23 mouse cellular contexts compared by ENCODE assay signal in genomic region chr6:15130142-15130541, GRCm38 (mm10).
DNase-seq lines count a peak whose midpoint lies in the region; ATAC-seq and TF ChIP-seq lines count a peak whose summit lies in the region.
"Had no signal": no experiment of that assay in that cellular context is flagged by ENCODE, and none has a peak within 500 bp of the region (broad histone marks: within the 10 kb centered on the region; RNA-seq: fewer than 3 reads in every experiment).

No protein-coding gene starts in this region.

- no peak overlapping the region for H3K4me2 ChIP-seq in limb, embryonic 14.5 days (replicated peaks; ENCODE audit: low read depth, low read length, severe bottlenecking)
- H3K4me2 ChIP-seq: embryonic facial prominence, embryonic 12.5 days; forebrain, embryonic 13.5 days; forebrain, embryonic 15.5 days had no signal

- no peaks in the 10 kb centered on the region for H3K27me3 ChIP-seq in limb, embryonic 14.5 days (ENCODE audit: control insufficient read depth, insufficient read depth, low read length)
- H3K27me3 ChIP-seq: CH12.LX; embryonic facial prominence, embryonic 12.5 days; forebrain, embryonic 13.5 days; forebrain, embryonic 15.5 days had no signal

- no peaks in the 10 kb centered on the region for H3K36me3 ChIP-seq in limb, embryonic 14.5 days (ENCODE audit: control insufficient read depth, insufficient read depth, low read length)
- H3K36me3 ChIP-seq: embryonic facial prominence, embryonic 10.5 days; embryonic facial prominence, embryonic 12.5 days; forebrain, embryonic 15.5 days; G1E had no signal

- no peak for TF ChIP-seq POLR2A in limb, embryonic 14.5 days (IDR thresholded peaks at IDR 0.05; ENCODE audit: borderline replicate concordance, extremely low read depth, insufficient read depth, insufficient read length)

- WGBS in limb, embryonic 14.5 days: 23% methylated on average over 2 of the region's 2 CpGs

- ATAC-seq in limb, embryonic 14.5 days (ENCODE audit: low FRiP score, low read depth): peak; percentile 74
- ATAC-seq: activated CD4-positive, CD25-positive, alpha-beta regulatory T cell, adult 4 months; CD4-positive, CD25-positive, alpha-beta regulatory T cell, adult 4 months; forebrain, embryonic 13.5 days; forebrain, embryonic 15.5 days; Patski had no signal

- no peak overlapping the region for H3K27ac ChIP-seq in limb, embryonic 14.5 days (replicated peaks; ENCODE audit: low read depth, low read length)
- H3K27ac ChIP-seq: embryonic facial prominence, embryonic 10.5 days; embryonic facial prominence, embryonic 12.5 days; forebrain, embryonic 13.5 days; forebrain, embryonic 15.5 days had no signal

- H3K4me1 ChIP-seq in limb, embryonic 14.5 days (ENCODE audit: control insufficient read depth, insufficient read depth, low read length): no peaks in the 10 kb centered on the region
- H3K4me1 ChIP-seq: embryonic facial prominence, embryonic 12.5 days; forebrain, embryonic 13.5 days; forebrain, embryonic 15.5 days had no signal

- peak; percentile 19 for DNase-seq in heart, adult 11 months
- DNase-seq in heart, postnatal 4 days: no peak
- DNase-seq in forelimb bud, embryonic 11.5 days (ENCODE audit: low read depth, low spot score): peak; percentile 4
- DNase-seq in limb, embryonic 14.5 days (ENCODE audit: low spot score): peak; percentile 18
- DNase-seq in frontal cortex, postnatal 14 days (ENCODE audit: low spot score in 2 of 2): no peak
- DNase-seq: adrenal gland, adult 8-10 months; adrenal gland, postnatal 14 days; adrenal gland, postnatal 36 days; B cell, adult 2 months; cerebellum, adult 11-12 months; cerebellum, adult 2 months; cerebellum, adult 9-10 months; cerebellum, postnatal 10 days; cerebellum, postnatal 25 days had no signal

- no peaks in the 10 kb centered on the region for H3K9me3 ChIP-seq in limb, embryonic 14.5 days (ENCODE audit: control insufficient read depth, low read length)
- H3K9me3 ChIP-seq: embryonic facial prominence, embryonic 10.5 days; embryonic facial prominence, embryonic 12.5 days; forebrain, embryonic 13.5 days; forebrain, embryonic 15.5 days; G1E had no signal

- no peak overlapping the region for H3K4me3 ChIP-seq in limb, embryonic 14.5 days (replicated peaks; ENCODE audit: low read length)
- H3K4me3 ChIP-seq: embryonic facial prominence, embryonic 10.5 days; embryonic facial prominence, embryonic 12.5 days; forebrain, embryonic 13.5 days; forebrain, embryonic 15.5 days had no signal

- no peak overlapping the region for H3K9ac ChIP-seq in limb, embryonic 14.5 days (ENCODE audit: low read depth, low read length, severe bottlenecking)
- H3K9ac ChIP-seq: embryonic facial prominence, embryonic 12.5 days; forebrain, embryonic 13.5 days; forebrain, embryonic 15.5 days had no signal

Comparison
In these comparisons a context has a peak if more than half of its experiments do, and no peak if none do; other contexts are left out.
1. DNase-seq: peak in heart, adult 11 months (single experiment), forelimb bud, embryonic 11.5 days (single experiment) and limb, embryonic 14.5 days (single experiment); none in heart, postnatal 4 days (single experiment) and frontal cortex, postnatal 14 days (0 of 2).